Mouse (Mus musculus) MEL-GATA-1-ER (cell line): ENCODE measurements around the gene Mier2.
A peak's percentile ranks its signal among the peaks of the same experiment; 100 is the strongest.

Experiments
- DNase-seq: peaks from one replicate; pipeline ENCODE4 v3.0.0-alpha.2; 2012; ENCODE audit warnings: low read depth; ENCODE audit errors: extremely low read depth

The Mier2 gene

GRCm38 (mm10) chr10:79502830-79503644 is 52.0 kb downstream of the Mier2 start:
- DNase-seq, result peak; percentile 16

- DNase-seq, result no peak
These were observed 58.2 kb downstream of the Mier2 start for GRCm38 (mm10) chr10:79496701-79497288.

- DNase-seq, result no peak
These were observed 59.1 kb downstream of the Mier2 start for GRCm38 (mm10) chr10:79495886-79496285.
